Mouse (Mus musculus) ES-E14 (cell line): ENCODE measurements at regions not wholly inside any gene's neighbourhood (a gene's known extent, or its start where the extent isn't known, plus 50 kb on each side); places are given as distances from the start of the nearest gene placed in this dataset.

ENCODE experiments used
- DNase-seq: peaks from one replicate; pipeline ENCODE4 v3.0.0-alpha.2; 2013; ENCODE audit warnings: low read depth, low spot score
- H3K27ac ChIP-seq: 2 replicates; pipeline ENCODE4 v1.5.1; 2012; ENCODE audit warnings: low read depth, mild to moderate bottlenecking, low read length, moderate library complexity, mixed read lengths; ENCODE audit not compliant: poor library complexity, insufficient read depth, severe bottlenecking
- H3K36me3 ChIP-seq: 2 replicates; pipeline ENCODE4 v1.6.1; 2012; ENCODE audit warnings: mild to moderate bottlenecking, low read length, moderate library complexity, mixed read lengths; ENCODE audit not compliant: control insufficient read depth, poor library complexity, insufficient read depth, severe bottlenecking
- H3K4me1 ChIP-seq, 2 experiments: fragments of 150-350 bp in 1 of 2; sonication (generic) in 1 of 2; 2 replicates each; pipeline ENCODE4 v1.6.1; 2012; ENCODE audit warnings: low read length in 2 of 2, mild to moderate bottlenecking in 1 of 2, mixed read lengths in 1 of 2; ENCODE audit not compliant: control insufficient read depth in 2 of 2, insufficient read depth in 2 of 2, poor library complexity in 1 of 2
- H3K4me3 ChIP-seq, 2 experiments: fragments of 150-350 bp in 1 of 2; sonication (generic) in 1 of 2; 2 replicates each; pipeline ENCODE4 v1.5.1; 2012; ENCODE audit warnings: low read length in 2 of 2, low read depth in 1 of 2, mild to moderate bottlenecking in 1 of 2, mixed read lengths in 1 of 2; ENCODE audit not compliant: insufficient read depth in 1 of 2, poor library complexity in 1 of 2, severe bottlenecking in 1 of 2
- H3K9ac ChIP-seq: 2 replicates; pipeline ENCODE4 v1.6.1; 2012; ENCODE audit warnings: low read depth, mild to moderate bottlenecking, low read length, mixed read lengths; ENCODE audit not compliant: poor library complexity, insufficient read depth, severe bottlenecking
- H3K9me3 ChIP-seq: fragments of 150-350 bp; sonication (generic); 2 replicates; pipeline ENCODE4 v1.6.1; 2012; ENCODE audit warnings: low read depth, mild to moderate bottlenecking, low read length; ENCODE audit not compliant: control insufficient read depth, insufficient read depth
- CHD2 ChIP-seq: IDR thresholded peaks from 2 replicates; pipeline ENCODE4 v1.6.1; 2014; ENCODE audit warnings: mild to moderate bottlenecking, low read depth, low read length, inconsistent platforms
- HCFC1 ChIP-seq: IDR thresholded peaks from 2 replicates; pipeline ENCODE4 v1.6.1; 2012; ENCODE audit warnings: low read length, inconsistent platforms, borderline replicate concordance; ENCODE audit not compliant: insufficient read depth
- MAFK ChIP-seq: IDR thresholded peaks from 2 replicates; pipeline ENCODE4 v1.6.1; 2014; ENCODE audit warnings: mild to moderate bottlenecking, low read depth, low read length, inconsistent platforms; ENCODE audit not compliant: insufficient read depth
- ZC3H11A ChIP-seq: IDR thresholded peaks from 2 replicates; pipeline ENCODE4 v1.6.1; 2012; ENCODE audit warnings: low read depth, mild to moderate bottlenecking, inconsistent platforms, low read length, borderline replicate concordance
- ZNF384 ChIP-seq: IDR thresholded peaks from 2 replicates; pipeline ENCODE4 v1.6.1; 2012; ENCODE audit warnings: low read depth, low read length, inconsistent platforms
- in situ Hi-C, 2 experiments: fragments of 600-800 bp; cut with MboI; formaldehyde crosslinking; loops; one replicate each; pipeline ENCODE4 v1.15.1; 2025; ENCODE audit warnings: low sequenced_read_pairs in 2 of 2, inconsistent platforms in 1 of 2; ENCODE audit not compliant: unreplicated experiment in 2 of 2

DNA sequence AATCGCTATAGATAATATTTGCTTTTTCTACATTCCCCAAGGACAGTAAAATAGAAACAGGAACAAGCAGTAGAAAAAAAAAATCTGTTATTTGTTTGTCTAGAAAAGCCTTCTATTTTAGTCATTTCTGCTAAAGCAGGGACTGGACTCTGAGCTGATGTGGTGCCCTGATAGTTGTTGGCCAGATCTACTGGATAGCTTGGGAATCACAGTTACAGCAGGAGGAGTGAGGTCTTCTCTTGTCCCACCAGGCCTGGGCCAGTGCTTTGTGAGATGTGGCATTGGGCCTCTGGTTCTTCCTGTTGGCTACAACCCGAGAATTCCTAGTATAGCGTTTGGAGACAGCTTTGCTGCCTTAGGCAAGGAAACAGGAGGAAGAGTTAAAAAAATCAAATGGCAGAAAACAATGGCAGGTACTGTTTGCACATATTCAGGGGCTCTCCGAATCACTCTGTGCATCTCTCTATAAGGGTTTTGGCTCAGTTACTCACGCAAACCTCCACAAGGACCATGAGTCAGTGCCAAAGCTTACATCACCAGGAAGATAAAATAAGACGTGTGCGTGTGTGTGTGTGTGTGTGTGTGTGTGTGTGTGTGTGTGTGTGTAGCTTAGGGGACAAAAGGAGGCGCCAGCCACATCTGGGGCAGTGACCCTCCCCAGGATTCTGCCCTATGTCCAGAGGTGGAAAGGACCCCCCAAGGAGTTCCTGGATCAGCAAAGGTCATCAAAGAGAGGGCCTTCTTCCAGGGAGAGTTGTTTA lies 248.1 kb downstream of the Itga8 start:
- H3K4me3 ChIP-seq, result no peak overlapping the region
- H3K4me1 ChIP-seq, result 0 out of 4 replicates have a peak, but pooled peaks cover 0 to 4% of the 10 kb centered on the region in 2 experiments
- in situ Hi-C loops, result no loop called here
- H3K27ac ChIP-seq, result no peak overlapping the region
- no peaks in the 10 kb centered on the region for H3K9me3 ChIP-seq
- TF ChIP-seq ZC3H11A, result no peak
- TF ChIP-seq ZNF384, result no peak
- TF ChIP-seq MAFK, result no peak
- TF ChIP-seq CHD2, result no peak
- no peak for TF ChIP-seq HCFC1
- no peak overlapping the region for H3K9ac ChIP-seq
- DNase-seq, result no peak
- no peaks in the 10 kb centered on the region for H3K36me3 ChIP-seq

DNA sequence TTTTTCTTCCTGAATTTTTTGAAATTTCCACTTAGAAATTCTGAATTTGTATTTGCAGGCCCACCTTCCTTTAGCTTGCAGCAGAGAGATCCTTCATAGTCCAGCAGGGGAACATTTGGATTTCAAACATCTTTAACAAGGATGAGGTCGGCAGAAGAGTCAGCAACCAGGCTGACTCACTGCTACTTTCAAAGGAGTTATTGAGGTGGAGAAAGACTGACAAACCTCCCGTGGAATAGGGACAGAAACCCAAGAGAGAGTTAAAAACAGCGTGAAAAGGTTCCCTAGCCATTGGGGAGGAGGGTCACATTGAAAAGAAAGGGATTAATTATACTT lies 247.6 kb downstream of the Itga8 start:
- Histone ChIP-seq H3K27ac (no peak overlapping the region), H3K36me3 (no peaks in the 10 kb centered on the region), H3K9ac (no peak overlapping the region), H3K4me3 (no peak overlapping the region), H3K4me1 (0 out of 4 replicates have a peak, but pooled peaks cover 0 to 4% of the 10 kb centered on the region in 2 experiments), H3K9me3 (no peaks in the 10 kb centered on the region)
- in situ Hi-C loops, result no loop called here
- TF ChIP-seq MAFK (no peak), ZC3H11A (no peak), ZNF384 (no peak)
- DNase-seq, result no peak
